Comparison of ENCODE assay signal across 18 mouse cellular contexts in genomic region chr15:80330276-80330675, GRCm38 (mm10). TPM values are rescaled to one million over a fixed set of nuclear protein-coding genes. Genes with fewer than 3 reads are reported as not detected.
"Had no signal": no experiment of that assay in that cellular context is flagged by ENCODE, and none has a peak within 500 bp of the region (broad histone marks: within the 10 kb centered on the region; RNA-seq: fewer than 3 reads in every experiment).

No protein-coding gene starts in this region.

- H3K9me3 ChIP-seq: kidney, embryonic 15.5 days; liver, embryonic 12.5 days; lung, embryonic 15.5 days; megakaryocyte, embryonic 14.5 days; midbrain, embryonic 15.5 days; neural tube, embryonic 13.5 days had no signal

- H3K4me1 ChIP-seq: kidney, embryonic 15.5 days; liver, embryonic 12.5 days; lung, embryonic 15.5 days; neural tube, embryonic 13.5 days had no signal

- H3K36me3 ChIP-seq: kidney, embryonic 15.5 days; liver, embryonic 12.5 days; lung, embryonic 15.5 days; midbrain, embryonic 15.5 days; neural tube, embryonic 13.5 days had no signal

- H3K4me3 ChIP-seq: kidney, embryonic 15.5 days; liver, embryonic 12.5 days; lung, embryonic 15.5 days; megakaryocyte, embryonic 14.5 days; midbrain, embryonic 15.5 days; neural tube, embryonic 13.5 days had no signal

- DNase-seq: kidney, adult 2 months; kidney, postnatal 25 days; layer of hippocampus, postnatal 36 days; lung, postnatal 14 days; retina, postnatal 1 day; right cerebral cortex, postnatal 4 days; spleen, adult 18-20 months; thymus, adult 18-20 months; thymus, postnatal 25 days had no signal

- H3K27me3 ChIP-seq: lung, embryonic 15.5 days; midbrain, embryonic 15.5 days; neural tube, embryonic 13.5 days had no signal

- H3K27ac ChIP-seq: kidney, embryonic 15.5 days; liver, embryonic 12.5 days; lung, embryonic 15.5 days; macrophage; midbrain, embryonic 15.5 days; neural tube, embryonic 13.5 days had no signal

RNA-seq across cellular contexts. Expression of gene Cacna1i, which starts 43.2 kb away (rescaled TPM):
- polyA plus RNA-seq: liver, embryonic 16.5 days; lung, embryonic 15.5 days; macrophage; stomach, embryonic 14.5 days had no signal
